Mouse (Mus musculus): ENCODE measurements around the gene 8030474K03Rik.

DNA sequence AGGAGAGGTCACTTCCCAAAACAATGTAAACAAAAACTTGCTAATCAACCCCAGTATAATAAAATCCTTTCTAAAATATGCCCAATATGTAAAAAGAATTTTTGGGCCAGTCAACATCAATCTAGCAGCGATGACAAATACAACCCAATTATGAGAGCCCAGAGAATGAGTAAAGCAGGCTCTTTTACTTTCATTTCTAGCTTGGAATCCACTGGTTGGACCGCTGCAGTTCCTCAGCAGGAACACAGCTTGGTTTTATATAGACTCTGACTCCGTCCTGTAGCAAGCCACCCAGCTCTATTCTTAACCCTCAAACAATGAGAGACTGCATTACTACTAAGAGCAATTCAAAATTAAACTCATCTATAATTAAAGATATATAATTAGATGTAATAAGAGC, 17.3 kb downstream of the 8030474K03Rik start:
- TF ChIP-seq CTCF (IDR thresholded peaks at IDR 0.05; ENCODE audit: extremely low read depth, insufficient read length, insufficient replicate concordance, low read depth, low read length) (no peak), POLR2A (IDR thresholded peaks at IDR 0.05; ENCODE audit: low read depth, low read length) (no peak)

Data from small intestine, adult 2 months (tissue).